Mouse (Mus musculus) left cerebral cortex, adult 11 months (tissue): ENCODE measurements around the gene Vps26a.
"Not testable (repeated sequence)": the region's sequence is repeated elsewhere in the genome, so short reads cannot be mapped to it uniquely, and the experiment has no call there.

Experiments
- DNase-seq: peaks from one replicate; pipeline ENCODE4 v3.0.0; 2022; ENCODE audit warnings: low spot score

The Vps26a gene

DNA sequence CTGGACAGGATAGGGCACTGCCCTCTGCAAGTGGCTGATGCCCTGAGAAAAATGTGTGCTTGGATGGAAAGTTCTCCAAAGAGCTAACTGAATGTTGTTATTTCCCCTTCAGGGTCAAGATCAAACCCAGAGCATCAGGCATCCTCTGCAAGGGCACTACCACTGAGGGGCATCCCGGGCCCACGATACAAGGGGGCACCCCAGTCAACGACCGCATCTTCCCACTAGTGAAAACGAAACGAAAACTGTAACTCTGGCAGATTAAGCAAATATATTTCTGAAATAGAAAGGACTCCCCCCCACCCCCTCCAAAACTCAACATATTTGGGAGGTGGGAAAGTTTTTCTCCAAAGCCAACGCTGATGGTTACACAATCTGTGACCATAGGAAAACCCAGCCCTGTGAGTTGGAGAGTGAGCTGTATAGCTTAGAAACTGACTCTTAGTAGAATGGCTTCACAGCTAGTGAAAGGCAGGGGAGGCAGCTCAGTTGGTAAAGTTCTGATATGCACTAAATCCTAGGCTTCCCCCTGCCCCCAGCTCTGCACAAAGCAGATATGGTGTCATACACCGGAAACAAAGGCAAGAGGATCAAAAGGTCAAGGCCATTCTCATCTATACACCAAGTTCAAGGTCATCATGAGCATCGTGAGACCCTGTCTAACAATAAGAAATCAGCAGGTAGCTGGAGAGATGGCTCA is 14.5 kb upstream of the Vps26a start:
- DNase-seq: no peak

DNA sequence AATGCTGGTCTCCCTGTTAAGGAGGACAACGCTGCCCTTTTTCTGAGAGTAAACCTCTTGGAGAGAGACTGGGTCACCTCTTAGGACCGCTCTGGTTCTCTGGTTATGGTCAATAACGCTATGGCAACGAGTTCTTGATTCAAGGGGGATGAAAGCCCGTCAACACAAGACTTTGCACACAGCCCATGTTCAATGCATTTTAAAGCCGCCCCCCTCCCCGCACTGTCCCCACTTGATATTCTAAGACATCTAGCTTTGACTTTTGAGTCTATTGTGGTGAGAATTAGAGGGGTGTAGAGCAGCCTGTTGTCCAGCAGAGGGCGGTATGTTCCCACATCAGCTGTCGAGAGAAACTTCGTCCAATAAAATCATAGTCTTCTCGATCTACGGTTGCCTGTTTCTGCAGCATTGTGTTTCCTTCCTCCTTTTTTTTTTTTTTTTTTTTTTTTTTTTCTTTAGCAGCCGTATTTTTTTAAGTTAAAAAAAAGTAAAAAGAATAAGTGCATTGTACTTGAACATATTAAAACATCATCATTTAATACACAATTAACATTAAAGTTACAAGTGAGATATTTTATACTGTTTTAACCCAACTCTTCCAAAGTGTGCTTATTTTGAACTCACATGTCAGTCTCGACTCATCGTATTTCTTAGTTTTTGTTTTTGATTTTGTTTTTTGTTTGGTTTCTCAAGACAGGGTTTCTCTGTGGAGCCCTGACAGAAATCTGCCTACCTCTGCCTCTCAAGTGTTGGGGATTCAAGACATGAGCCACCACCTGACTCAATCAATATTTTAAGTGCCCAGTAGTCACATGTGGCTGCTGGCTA is 13.7 kb upstream of the Vps26a start:
- DNase-seq: peak; percentile 39

DNA sequence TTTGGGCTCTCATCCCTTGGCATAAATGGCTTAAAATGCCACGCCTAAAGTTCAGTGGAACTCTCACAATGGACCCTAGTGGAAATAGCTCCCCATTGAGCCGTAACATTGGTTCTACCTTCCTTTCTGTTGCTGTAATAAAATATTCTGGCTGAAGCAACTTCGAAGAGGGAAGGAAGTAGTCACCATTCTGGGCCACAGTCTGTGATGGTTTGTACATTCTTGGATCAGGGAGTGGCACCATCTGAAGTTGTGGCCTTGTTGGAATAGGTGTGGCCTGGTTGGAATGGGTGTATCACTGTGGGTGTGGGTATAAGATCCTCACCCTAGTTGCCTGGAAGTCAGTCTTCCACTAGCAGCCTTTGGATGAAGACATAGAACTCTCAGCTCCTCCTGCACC is 5.1 kb upstream of the Vps26a start:
- DNase-seq: not testable (repeated sequence)

GRCm38 (mm10) chr10:62488266-62488665 is 1.7 kb upstream of the Vps26a start:
- DNase-seq: peak; percentile 42

DNA sequence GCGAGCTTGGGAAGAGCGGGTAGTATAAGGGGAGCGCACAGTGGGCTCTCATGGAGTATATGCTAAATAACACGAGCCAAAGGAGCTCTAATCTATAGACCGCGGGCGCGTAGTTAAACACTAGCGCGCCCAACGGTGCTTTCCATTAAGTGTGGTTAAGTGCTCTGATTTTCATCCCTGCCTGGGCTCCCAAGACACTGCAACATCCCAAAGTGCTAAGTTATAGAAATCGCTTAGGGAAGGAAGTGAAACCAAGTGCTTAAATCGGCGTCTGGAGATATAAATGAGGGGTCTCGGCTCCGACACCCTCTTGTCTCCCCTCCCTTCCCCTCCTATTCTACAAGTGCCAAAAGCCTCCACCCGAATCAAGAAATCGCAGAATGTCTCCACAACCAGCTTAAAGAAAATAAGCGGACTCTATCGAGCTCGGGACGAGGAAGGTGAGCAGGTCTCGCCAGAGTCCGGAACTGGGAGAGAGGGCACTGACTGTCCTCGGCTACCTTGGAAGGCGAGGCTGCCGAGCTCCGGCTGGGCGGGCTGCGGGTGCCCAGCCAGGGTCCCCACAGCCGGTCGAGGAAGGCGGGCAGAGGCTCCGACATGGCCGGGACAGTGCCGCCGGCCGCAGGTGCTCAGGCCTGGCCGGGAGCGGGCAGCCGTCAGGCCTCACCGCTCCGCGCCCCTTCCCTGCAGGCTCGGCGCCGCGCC is 575 bp downstream of the Vps26a start:
- DNase-seq: no peak

DNA sequence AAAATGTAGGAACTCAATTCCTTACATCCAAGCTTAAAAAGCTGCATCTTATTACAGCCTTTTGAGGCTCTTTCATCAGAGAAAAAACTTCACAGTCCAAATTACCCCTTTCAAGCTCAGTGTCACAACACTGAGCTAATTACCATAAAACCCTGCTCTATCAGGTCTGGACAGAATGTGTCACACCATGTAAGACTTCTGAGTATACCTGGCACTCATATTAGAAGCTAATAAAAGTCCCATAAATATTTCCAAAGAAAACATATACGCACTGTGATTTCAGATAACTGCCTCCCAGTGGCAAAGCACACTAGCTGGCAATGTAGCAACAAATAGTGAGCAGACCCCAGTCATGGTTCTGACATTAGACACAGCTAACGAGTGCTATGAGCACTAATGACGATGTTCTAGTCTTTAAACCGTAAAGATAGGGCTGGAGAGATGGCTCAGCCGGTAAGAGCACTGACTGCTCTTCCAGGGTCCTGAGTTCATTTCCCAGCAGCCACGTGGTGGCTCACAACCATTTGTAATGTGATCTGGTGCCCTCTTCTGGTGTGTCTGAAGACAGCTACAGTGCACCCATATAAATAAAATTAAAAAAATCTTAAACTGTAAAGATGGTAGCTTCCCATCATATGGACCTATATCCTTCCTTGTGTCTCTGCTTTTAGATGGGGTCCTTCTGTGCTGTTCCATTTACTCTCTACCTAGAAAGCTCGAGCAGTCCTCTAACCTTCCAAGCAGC is 5.3 kb downstream of the Vps26a start:
- no peak for DNase-seq

DNA sequence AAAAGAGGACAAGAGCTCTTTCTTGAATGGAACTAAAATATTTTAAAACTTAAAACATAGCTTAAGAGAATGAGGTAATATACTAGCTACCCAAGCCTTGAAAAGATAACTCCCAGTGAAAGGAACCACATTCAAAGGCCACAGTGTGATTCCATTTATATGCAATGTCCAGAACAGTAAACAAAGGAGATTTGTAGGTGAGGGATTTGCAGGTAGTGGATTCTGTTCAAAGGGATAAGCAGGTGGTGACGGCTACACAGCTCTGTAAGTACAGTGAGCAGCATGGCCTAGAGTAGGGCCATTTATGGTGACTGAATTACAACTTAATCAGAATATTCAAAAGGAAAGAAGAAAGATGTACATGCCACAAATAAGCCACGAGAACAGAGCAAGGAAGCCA is 9.6 kb downstream of the Vps26a start:
- no peak for DNase-seq

DNA sequence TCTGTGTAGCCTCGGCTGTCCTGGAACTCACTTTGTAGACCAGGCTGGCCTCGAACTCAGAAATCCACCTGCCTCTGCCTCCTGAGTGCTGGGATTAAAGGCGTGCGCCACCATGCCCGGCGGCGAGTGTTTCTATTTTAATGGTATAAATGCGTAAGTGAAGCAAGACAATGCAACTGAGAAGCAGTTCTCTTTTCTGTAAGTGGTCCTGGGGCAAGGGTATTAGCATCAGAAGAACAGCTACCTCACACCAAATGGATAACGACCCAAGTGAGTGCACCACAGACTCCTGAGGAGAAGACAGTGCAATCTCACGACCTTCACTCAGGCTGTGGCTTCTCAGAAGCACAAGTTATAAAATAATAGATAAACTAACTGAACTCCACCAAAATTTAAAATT is 11.7 kb downstream of the Vps26a start:
- DNase-seq: no peak

- no peak for DNase-seq
These were observed 15.5 kb downstream of the Vps26a start for GRCm38 (mm10) chr10:62471105-62471504.

DNA sequence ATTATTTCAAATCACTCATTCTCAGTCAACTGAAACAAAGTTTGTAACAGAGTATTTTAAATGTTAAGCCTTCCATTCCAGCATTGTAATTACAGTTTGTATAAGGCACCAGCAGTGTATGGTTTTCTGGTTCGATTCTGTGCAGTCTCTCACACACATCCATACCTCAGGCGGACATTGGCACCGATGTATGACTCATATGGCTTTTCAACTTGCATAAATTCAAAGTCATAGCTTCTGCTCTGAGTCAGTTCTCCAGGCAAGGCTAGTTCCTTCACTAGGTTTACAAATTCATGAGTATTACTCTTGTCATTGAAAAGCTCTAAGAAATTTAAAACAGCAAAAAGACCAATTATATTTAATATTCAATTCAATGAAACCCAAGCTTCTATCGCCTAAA is 16.9 kb downstream of the Vps26a start:
- DNase-seq: no peak

- DNase-seq: no peak
These were observed 25.3 kb downstream of the Vps26a start for GRCm38 (mm10) chr10:62461321-62461720.

DNA sequence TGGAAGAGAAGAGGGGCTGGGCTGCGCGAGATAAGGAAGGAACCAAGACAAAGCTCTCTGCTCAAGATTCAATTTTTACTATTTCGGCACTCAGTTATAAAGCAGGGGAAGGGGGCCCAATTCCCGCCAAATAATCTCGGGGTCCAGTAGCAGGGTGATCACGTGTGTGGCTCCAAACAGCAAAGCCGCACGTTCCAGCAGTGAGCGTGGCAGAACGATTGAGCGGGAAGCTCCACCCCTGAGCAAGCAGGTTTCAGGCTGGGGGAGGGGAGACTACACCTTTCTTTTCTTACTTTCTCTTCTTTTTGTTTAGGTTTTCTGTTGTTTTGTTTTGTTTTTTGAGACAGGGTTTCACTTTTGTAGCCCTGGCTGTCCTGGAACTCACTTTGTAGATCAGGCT is 34.6 kb downstream of the Vps26a start:
- not testable (repeated sequence) for DNase-seq

DNA sequence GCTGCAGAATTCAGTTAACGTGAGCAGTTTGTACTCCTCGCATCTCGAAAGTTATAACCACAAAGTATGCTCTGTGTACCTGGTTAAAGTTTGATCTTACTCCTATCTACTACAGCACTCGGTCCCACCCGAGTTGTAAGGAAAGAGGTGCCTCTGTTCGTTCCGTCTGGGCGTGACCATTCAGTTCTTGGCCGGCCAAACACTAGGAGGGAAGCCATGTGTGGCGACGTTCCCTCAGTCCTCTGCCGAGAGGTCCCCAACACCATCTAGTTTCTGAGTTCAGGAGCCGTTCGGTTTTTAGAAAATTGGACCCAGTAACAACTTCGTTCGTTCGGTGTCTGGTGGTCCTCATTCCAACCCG is 36.3 kb downstream of the Vps26a start:
- DNase-seq: no peak

DNA sequence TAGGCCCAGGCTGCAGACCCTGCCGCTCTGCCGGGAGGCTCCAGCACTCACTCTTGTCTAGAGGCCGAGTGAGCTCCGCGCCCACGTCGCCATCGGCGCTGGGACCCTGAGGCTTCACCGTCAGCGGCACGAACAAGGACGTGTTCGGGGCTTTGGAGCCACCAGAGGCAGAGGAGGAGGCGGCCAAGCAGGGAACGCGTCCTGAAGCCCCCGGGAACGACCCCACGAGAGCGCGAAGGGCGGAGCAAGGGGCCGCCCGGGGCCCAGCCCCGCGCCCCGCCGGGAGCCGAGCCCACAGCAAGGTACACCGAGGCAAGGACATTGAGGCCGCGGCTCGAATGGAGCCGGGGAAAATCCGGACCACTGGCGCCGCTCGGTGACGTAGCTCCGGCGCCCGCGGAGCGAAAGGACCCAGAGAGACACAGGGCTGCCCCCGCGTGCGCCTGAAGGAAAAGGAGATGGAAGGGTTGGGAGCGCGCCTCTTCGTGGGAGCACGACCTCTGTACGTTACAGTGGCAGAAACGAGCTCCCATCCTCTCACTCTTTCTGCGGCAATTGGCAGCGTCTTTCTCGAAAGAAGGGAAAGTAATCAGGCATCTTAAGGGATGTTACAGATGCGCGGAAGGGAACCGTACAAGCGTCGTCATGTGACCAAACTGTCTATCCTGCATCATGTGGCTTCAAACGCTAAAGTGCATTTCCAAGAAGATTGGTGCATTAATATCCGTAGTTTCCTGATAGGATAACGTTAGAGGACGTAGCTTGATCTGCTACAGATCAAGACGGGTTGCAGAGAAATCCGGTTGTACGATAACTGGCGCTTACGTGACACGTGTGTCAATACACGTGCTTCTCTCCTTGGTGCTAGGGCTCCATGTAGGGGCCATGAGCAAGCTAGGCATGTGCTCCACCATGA is 37.0 kb downstream of the Vps26a start, which contains the start of the genes 4930507D05Rik and Supv3l1:
Gene 4930507D05Rik, plus strand, starts transcription at position 126 of the 916 bp plus-strand sequence.
Gene Supv3l1, minus strand, starts transcription at position 375 of the 916 bp plus-strand sequence.
- DNase-seq: peak; percentile 89

DNA sequence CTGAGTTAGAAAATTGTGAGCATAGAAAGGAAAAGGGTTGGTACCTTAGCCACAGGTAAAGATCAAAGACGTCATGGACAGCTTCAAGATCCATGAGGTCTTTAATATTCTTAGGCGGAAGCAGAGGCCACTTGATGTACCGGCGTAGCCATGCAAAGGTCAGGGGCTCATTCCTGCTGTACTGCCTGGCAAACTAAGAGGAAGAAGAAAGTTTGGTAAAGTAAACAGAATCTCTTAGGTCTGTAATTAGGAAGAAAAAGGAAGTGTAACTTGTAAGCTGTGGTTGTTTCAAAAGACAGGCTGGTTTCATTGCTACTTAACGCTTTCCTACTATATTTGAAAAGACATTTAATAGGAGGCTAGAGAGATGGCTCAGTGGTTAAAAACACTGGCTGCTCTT is 56.2 kb downstream of the Vps26a start:
- DNase-seq: no peak

DNA sequence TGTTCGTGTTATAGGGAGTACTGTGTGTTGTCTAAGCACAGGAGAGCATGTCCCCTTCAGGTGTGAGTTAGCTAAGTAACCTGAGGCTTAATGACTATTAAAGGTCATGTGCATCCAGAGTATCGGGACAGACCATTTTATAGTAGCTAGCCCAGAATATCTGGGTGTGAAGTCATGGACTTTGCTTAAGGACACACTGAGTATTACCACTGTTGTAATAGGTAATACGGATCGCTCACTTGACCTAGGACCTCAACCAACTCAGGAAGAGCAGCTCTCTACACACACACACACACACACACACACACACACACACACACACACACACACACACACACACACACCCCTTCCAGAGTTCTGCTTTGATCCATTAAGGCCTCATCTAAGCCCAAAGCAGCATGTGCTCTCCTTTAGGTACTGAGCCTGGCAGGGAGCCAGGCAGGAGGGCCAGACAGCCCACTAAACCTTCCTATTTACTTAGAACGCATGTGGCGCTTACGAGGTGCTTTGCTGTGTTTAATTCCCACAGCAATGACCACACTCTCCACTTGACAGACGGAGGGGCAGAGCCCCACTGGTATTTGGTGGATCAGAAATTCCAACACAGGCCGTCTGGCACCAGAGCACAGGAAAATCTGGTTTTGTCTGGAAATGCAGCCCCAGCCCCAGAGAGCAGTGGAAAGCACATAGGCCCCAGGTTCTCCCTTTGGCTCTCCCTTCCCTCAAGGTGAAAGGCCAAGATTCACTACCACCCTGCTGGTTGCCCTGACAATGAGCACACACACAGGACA is 61.3 kb downstream of the Vps26a start:
- DNase-seq: no peak

- no peak for DNase-seq
These were observed 64.3 kb downstream of the Vps26a start, which contains the start of gene Hkdc1 for GRCm38 (mm10) chr10:62422255-62422654. Hkdc1 (minus strand) TSS chr10:62422491.

DNA sequence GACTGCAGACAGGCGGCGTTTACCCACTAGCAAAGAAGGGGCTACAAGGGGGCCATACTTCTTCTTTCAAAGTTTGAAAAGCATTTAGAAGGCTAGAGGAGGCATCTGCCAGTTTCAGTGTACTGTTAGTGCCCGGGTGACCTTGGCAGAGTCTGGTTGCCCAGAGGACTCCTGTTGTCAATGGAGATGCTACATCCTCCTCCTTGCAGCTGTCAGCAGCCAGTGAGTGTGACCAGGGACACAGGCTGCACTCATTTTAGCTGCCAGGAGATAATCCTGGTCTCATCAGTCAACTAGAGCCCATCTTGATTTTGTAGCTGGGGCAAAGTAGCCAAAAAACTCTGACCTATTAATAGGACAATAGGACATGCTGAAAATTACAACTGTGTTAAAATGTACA is 65.5 kb downstream of the Vps26a start:
- DNase-seq: no peak

GRCm38 (mm10) chr10:62420399-62420798 is 66.2 kb downstream of the Vps26a start:
- DNase-seq: no peak

- no peak for DNase-seq
These were observed 67.2 kb downstream of the Vps26a start for GRCm38 (mm10) chr10:62419422-62419821.
